Mouse (Mus musculus): Measurements from ENCODE around the gene Lama5. TPM values are rescaled to one million over a fixed set of nuclear protein-coding genes. Genes with fewer than 3 reads are reported as not detected.

Lama5 gene
- total RNA-seq (2014; rRNA removed) (10.3 and 16.5 TPM in 2 replicates), polyA plus RNA-seq (2015; fragmentation: Nextera tagmentation; extraction: Ambion mirVana) (2.7 and 3.5 TPM in 2 replicates)

DNA sequence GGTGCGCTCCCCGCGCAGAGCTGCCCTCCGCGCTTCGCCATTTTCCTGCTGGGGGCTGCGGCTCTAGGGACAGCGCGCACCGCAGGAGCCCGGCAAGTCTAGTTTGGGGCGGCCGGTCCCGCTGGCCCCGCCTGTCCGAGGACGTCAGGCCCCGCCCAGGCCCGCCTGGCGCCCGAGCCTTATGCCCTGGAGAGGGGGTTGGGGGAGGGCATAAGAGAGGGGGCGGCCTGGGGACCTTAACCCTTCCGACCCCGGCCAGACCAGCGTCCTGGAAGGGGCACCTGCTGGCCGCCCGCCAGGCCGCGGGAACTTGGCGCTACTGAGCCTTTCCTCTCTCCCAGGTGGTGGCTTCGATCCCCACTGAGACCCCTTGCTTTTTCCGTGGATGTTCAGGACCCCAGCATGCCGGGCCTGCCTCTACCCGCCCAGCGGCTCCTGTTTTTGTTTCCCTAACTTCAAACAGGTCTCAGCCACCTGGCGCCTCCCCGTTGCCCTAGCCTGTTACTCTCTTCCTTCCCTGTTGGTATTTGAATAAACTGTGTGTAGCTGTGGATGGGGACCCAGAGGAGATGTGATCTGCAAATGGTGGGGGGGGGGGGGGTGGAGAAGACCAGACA, at the start of gene Lama5:
Gene Lama5 (minus strand): TSS at position 98 of the 617 bp plus-strand sequence.
- H3K4me3 ChIP-seq (ENCODE audit: low read length) = peak within 1 kb of the TSS; percentile 58
- ATAC-seq (peak; percentile 46), DNase-seq (ENCODE audit: low spot score) (peak; percentile 45)
- H3K27ac ChIP-seq = no peak within 1 kb of the TSS
- H3K4me1 ChIP-seq (ENCODE audit: insufficient read depth, low read length) = peaks cover 22% of the 10 kb centered on the region; the same call in 1 of the 2 replicates
- no peaks in the 10 kb centered on the region for H3K9me3 ChIP-seq (ENCODE audit: low read length)
- H3K36me3 ChIP-seq (ENCODE audit: insufficient read depth, low read length) = no peaks in the 10 kb centered on the region
- peak within 1 kb of the TSS; percentile 98 for H3K4me2 ChIP-seq (ENCODE audit: low read depth, low read length)
- H3K27me3 ChIP-seq (ENCODE audit: insufficient read depth, low read length) = peaks cover 11% of the 10 kb centered on the region; the same call in 1 of the 2 replicates
- no peak for TF ChIP-seq CTCF (IDR thresholded peaks at IDR 0.05; ENCODE audit: low read depth)
- under 1% methylated on average over 35 of the region's 37 CpGs for WGBS
- peak within 1 kb of the TSS; percentile 47 for H3K9ac ChIP-seq (replicated peaks; ENCODE audit: low read length)

DNA sequence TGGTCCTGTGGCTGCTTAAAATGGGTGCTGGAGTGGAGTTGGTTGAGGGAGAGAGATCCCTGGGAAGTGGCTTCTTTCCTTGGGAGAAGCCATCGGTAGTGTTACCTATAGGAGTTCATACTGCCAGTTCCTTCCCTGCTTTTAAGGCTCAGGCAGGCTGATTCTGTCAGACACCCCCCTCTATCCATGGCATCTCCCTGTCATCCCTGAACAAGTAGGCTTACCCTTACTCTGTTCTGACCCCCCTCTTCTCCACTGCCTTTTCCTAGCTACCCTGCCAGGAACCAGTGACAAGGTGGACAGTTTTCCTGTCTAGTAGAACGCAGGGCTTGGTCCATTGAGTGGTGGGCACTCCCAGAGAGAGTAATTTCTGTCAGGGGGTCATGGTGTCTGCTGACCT, 48.9 kb upstream of the Lama5 start:
- TF ChIP-seq CTCF (IDR thresholded peaks at IDR 0.05; ENCODE audit: low read depth) = no peak
- no peak overlapping the region for H3K4me3 ChIP-seq (ENCODE audit: low read length)
- WGBS = 95% methylated on average over 2 of the region's 2 CpGs

DNA sequence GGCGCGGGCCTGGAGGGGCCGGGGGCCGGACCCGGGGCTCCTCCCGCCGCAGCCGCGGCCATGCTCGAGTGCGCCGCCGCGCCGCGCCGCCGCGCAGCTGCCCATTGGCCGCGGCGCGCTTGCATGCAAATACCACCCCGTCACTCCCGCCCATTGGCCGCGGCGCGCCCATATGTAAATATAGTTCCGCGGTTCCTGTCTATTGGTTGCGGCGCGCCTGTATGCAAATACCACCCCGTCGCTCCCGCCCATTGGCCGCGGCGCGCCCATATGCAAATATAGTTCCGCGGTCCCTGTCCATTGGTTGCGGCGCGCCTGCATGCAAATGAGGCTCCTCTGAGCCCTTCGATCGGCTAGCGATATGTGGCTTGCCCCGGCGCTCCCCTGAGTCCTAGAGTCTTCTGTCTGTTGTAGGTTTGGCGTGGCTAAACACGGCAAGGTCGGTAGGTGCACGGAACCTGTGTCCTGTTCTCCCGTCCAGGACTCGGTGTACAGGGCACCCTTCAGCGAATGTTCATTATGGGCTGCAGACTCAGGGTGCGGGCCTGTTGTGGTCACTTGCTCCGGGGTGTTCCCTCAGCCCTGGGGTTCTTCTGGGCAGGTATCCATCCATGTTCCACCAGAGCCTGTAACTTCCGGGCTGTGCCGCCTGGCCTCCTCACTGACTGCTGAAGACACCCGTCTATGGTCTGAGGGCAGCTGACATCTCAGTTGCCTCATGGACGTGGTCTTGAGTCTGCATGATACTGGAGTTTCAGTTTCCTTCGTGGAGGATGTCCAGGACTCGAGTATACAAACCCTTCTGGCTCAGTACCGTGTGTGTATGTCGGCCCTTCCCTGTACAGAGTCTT, 48.0 kb upstream of the Lama5 start, which contains the start of gene Cables2:
Gene Cables2 (minus strand): TSS at position 103 of the 851 bp plus-strand sequence.
- ATAC-seq = peak; percentile 97
- TF ChIP-seq CTCF (IDR thresholded peaks at IDR 0.05; ENCODE audit: low read depth) = no peak
- no peaks in the 10 kb centered on the region for H3K9me3 ChIP-seq (ENCODE audit: low read length)
- peak within 1 kb of the TSS; percentile 49; the same call in 1 of the 2 replicates for H3K27ac ChIP-seq
- H3K27me3 ChIP-seq (ENCODE audit: insufficient read depth, low read length) = no peaks in the 10 kb centered on the region
- WGBS = 6% methylated on average over 65 of the region's 68 CpGs
- H3K4me3 ChIP-seq (ENCODE audit: low read length) = peak within 1 kb of the TSS; percentile 61
- H3K4me2 ChIP-seq (ENCODE audit: low read depth, low read length) = peak within 1 kb of the TSS; percentile 78
- peaks cover 12% of the 10 kb centered on the region for H3K4me1 ChIP-seq (ENCODE audit: insufficient read depth, low read length)
- H3K9ac ChIP-seq (replicated peaks; ENCODE audit: low read length) = peak within 1 kb of the TSS; percentile 80
- peaks cover 13% of the 10 kb centered on the region; the same call in 1 of the 2 replicates for H3K36me3 ChIP-seq (ENCODE audit: insufficient read depth, low read length)
- peak; percentile 99 for DNase-seq (ENCODE audit: low spot score)

More for the DNA sequence above, 48.9 kb upstream of the Lama5 start:
- H3K36me3 ChIP-seq (ENCODE audit: insufficient read depth, low read length) = peaks cover 8% of the 10 kb centered on the region; the same call in 1 of the 2 replicates
- no peaks in the 10 kb centered on the region for H3K27me3 ChIP-seq (ENCODE audit: insufficient read depth, low read length)
- H3K4me1 ChIP-seq (ENCODE audit: insufficient read depth, low read length) = peaks cover 12% of the 10 kb centered on the region
- no peaks in the 10 kb centered on the region for H3K9me3 ChIP-seq (ENCODE audit: low read length)
- no peak overlapping the region for H3K27ac ChIP-seq
- no peak overlapping the region for H3K4me2 ChIP-seq (ENCODE audit: low read depth, low read length)
- ATAC-seq (no peak), DNase-seq (ENCODE audit: low spot score) (no peak)
- H3K9ac ChIP-seq (replicated peaks; ENCODE audit: low read length) = no peak overlapping the region

DNA sequence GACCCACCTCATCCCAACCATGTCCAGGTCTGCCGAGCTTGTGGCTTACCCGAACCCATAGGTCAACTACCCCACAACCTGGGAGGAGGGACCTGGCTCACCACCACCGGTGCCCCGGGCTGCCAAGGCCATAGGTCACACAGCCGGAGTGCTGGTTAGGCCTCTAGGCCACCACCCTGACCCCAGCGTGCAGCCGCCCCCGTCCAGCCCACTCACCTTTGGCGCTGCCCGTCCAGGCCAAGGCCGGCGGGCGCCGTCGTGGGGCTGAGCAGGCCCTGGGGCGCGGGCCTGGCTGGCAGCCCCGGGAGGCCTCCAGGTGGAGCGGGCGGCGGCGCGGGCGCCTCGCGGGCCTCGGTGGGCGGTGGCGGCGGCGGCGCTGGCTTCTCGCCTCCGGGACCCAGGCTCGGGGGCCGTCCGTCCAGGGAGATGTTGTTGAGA, 47.2 kb upstream of the Lama5 start:
- no peak for TF ChIP-seq CTCF (IDR thresholded peaks at IDR 0.05; ENCODE audit: low read depth)
- under 1% methylated on average over 29 of the region's 37 CpGs for WGBS
- Histone ChIP-seq H3K36me3 (ENCODE audit: insufficient read depth, low read length) (peaks cover 14% of the 10 kb centered on the region; the same call in 1 of the 2 replicates), H3K4me1 (ENCODE audit: insufficient read depth, low read length) (peaks cover 12% of the 10 kb centered on the region), H3K9me3 (ENCODE audit: low read length) (no peaks in the 10 kb centered on the region), H3K9ac (replicated peaks; ENCODE audit: low read length) (peak overlapping the region; percentile 80), H3K27me3 (ENCODE audit: insufficient read depth, low read length) (no peaks in the 10 kb centered on the region), H3K27ac (peak overlapping the region; percentile 49; the same call in 1 of the 2 replicates), H3K4me2 (ENCODE audit: low read depth, low read length) (peak overlapping the region; percentile 78), H3K4me3 (ENCODE audit: low read length) (peak overlapping the region; percentile 61)
- ATAC-seq (no peak; the same call in 1 of the 2 replicates), DNase-seq (ENCODE audit: low spot score) (no peak)

DNA sequence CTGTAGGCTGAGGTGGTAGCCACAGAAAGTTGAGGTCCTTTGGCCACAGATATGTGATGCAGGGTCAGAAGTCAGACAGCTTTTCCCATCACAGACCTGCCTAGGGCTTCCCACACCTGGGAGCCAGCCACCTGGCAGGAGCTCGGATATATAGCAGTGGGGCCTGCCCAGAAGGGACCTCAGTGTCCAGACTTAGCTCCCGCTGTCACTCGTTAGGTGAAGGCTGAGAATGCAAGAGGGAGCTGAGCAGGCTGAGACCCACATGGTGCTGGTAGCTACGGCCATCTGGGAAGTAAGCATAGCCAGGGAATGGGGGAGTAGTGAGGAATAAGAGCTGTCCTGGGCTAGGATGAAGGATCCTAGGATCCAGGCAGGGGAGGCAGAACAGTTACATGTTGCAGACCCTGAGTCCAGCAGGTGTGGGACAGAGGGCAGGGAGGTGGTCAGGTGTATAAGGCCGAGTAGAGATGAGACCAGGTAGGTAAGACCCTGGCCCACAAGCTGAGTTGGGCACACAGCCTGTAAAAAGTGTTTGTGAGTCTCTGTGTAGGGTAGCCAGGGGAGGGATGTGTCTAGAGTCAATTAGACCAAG, 46.2 kb upstream of the Lama5 start:
- no peak for DNase-seq (ENCODE audit: low spot score)

DNA sequence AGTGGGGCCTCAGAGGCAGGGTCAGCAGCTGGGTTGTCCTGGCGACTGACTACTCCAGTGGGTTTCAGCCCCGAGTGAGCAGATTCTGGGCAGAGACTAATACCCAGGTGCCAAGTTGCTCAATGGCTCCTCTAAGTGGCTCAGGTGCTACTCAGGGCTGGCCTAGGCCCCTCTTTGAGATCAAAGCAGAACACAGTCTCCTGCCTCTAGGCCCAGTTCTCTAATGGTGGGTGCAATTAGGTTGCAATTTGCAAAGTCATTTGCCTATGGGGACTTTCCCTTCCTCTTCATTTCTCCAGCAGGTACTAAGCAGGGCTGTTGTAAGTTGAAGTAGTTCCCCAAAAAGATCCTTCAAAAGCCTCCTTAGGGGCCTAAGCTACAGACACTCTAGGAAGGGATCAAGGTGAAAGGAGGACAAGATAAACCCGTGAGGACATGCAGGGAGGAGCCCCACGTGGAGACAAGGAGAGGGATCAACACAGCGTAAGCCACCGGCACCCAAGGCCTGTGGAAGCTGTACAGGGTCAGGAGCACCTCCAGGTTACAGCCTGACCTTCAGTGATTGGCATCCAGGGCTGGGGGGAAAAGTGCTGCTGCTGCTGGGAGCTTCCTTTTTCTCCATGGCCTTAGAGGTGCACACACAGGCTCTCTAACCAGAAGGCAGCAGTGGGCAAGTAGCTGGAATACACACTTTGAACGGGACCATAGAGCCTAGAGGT, 45.0 kb upstream of the Lama5 start:
- Histone ChIP-seq H3K4me1 (ENCODE audit: insufficient read depth, low read length) (peaks cover 12% of the 10 kb centered on the region), H3K27me3 (ENCODE audit: insufficient read depth, low read length) (no peaks in the 10 kb centered on the region), H3K4me3 (ENCODE audit: low read length) (no peak overlapping the region), H3K27ac (no peak overlapping the region), H3K36me3 (ENCODE audit: insufficient read depth, low read length) (peaks cover 19% of the 10 kb centered on the region), H3K9ac (replicated peaks; ENCODE audit: low read length) (no peak overlapping the region), H3K4me2 (ENCODE audit: low read depth, low read length) (no peak overlapping the region), H3K9me3 (ENCODE audit: low read length) (no peaks in the 10 kb centered on the region)
- DNase-seq (ENCODE audit: low spot score) (no peak), ATAC-seq (no peak)
- no peak for TF ChIP-seq CTCF (IDR thresholded peaks at IDR 0.05; ENCODE audit: low read depth)
- 68% methylated on average over 7 of the region's 7 CpGs for WGBS

More for the DNA sequence above, 46.2 kb upstream of the Lama5 start:
- Histone ChIP-seq H3K36me3 (ENCODE audit: insufficient read depth, low read length) (peaks cover 19% of the 10 kb centered on the region), H3K4me2 (ENCODE audit: low read depth, low read length) (peak overlapping the region; percentile 78), H3K9me3 (ENCODE audit: low read length) (no peaks in the 10 kb centered on the region), H3K4me3 (ENCODE audit: low read length) (peak overlapping the region; percentile 61), H3K27ac (no peak overlapping the region), H3K9ac (replicated peaks; ENCODE audit: low read length) (peak overlapping the region; percentile 80), H3K4me1 (ENCODE audit: insufficient read depth, low read length) (peaks cover 12% of the 10 kb centered on the region), H3K27me3 (ENCODE audit: insufficient read depth, low read length) (no peaks in the 10 kb centered on the region)
- no peak for TF ChIP-seq CTCF (IDR thresholded peaks at IDR 0.05; ENCODE audit: low read depth)
- ATAC-seq = no peak
- WGBS = 69% methylated on average over 5 of the region's 5 CpGs
